Mouse (Mus musculus) cerebellum, postnatal 25 days (tissue): ENCODE results near the gene Mettl7a2.
"Not testable (repeated sequence)": the region's sequence is repeated elsewhere in the genome, so short reads cannot be mapped to it uniquely, and the experiment has no call there.

ENCODE experiments used
- DNase-seq, 2 experiments: peaks; one replicate each; pipeline ENCODE4 v3.0.0; 2021; ENCODE audit warnings: mixed read lengths in 2 of 2

Mettl7a2 gene

DNA sequence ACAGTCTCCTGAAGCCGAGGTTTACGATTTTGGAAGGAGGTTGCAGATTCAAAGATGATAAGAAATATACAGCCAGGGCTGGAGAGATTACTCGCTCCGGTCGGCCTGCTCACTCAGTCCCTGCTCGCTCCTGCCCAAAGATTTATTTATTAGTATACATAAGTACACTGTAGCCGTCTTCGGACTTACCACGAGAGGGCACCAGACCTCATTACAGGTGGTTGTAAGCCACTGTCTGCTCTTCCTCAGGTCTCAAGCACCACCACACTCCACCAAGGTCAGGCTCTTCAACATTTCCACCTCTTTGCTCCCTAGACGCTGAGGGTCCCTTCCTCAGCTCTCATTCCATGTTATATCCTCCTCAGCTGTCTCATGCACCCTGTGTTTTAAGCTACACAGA is 15.2 kb upstream of the Mettl7a2 start:
- peak; percentile 59 to 84 for DNase-seq

DNA sequence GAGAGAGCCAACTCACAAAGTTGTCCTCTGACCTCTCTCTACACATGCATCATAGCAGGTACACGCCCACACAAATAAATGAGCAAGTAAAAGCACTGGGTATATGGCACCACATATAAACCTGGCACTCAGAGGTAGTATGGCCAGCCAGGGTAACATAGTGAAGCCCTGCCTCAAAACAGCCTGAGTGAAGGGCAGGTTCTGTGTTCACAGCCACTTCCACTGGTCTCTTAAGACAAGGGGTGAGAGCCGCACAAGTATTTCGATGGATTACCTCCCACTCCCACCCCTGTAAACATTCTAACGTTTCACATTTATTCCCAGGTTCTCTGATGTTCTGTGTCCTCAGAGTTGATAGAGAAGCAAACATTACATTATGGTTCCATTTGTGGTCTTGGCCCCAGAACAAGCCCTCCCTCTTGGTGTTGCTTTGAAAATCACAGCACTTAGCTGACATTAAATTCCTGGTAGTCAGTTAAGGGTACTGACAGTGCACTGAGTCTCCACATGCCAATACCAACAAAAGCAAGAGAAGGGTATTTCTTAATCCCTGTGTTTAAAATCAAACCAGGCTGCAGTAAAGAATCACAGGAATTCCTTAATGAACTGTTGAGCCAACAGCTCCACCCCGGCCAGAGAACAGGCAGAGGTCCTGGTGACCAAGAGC is 11.6 kb upstream of the Mettl7a2 start:
- not testable (repeated sequence) for DNase-seq

DNA sequence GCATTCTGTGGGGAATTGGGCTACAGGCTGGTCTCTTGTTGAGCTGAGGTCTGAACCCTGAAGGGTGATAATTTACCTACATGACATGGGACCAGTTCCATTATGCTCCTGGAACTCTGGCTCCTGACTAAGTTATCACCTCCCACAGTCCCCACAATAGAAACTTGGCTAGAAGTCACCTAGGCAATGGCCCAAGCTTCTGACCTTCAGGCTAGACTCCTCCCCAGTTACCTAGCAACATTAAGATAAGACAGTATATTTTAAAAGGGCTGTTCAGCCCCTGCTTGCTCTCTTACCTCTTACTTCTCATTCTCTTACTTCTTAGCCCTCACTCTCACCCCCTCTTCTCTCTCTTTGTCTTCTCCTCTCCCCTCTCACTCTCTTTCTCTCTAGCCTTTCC is 7.5 kb upstream of the Mettl7a2 start:
- DNase-seq, result no peak

DNA sequence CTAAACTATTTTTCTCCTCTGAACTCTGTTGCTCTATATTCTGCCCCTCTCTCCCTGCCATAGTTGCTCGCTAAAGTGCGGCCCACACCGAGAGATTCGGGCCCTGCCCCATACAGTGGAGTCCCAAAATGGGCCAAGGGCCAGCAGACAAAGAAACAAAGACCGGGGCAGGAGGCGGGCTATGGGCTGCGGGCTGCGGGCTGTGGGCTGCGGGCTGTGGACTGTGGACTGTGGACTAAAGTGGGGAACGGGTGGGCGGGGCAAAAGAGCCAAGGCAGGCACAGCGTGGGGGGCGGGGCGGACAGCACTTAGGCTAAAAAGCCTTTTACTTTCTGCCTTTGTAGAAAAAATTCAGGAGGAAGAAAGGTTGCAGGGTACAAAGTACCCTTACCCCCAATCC is 6.2 kb upstream of the Mettl7a2 start:
- no peak for DNase-seq

DNA sequence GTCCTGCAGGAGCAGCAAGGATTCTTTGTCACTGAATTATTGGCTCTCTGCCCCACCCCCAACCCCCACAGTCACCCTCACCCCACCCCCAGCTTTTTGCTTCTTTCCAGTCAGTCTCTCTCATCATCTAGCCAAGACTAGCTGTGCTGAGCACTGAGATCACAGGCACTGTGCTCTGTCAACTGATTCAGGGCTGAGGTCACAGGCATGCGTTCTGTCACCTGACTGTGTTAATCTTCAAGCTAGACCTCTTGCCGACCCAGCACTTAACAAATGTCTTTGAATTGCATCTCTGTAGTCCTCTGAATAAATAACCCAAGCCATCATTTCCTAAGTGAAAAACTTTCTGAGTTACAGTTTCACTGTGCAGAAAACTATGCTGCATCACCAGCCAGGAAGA is 3.5 kb upstream of the Mettl7a2 start:
- DNase-seq, result no peak

DNA sequence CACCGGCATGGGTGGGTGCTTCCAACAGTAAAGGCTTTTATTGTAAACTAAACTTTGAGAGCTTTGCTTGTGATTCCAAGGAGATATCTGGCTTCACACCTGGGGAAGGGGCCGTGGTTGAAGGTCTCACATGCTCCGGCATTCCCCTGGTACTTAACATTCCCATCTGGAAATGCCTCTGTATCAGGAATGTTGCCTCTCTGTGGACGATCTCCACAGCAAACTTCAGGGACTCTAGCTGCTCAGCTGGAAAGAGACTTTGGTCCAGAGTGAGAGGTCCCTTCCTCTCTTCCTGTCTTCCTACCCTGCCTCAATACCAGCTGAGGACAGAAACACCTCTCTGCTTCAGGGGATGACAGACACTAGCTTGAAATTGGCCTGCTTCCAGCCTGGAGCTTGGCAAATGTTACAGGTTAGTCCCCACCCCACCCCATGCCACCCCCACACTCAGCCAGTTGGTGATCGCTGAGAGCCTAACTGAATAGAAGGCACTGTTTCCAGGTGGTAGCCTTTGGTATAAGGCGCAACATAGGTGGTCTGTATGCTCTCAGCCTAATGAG is 1.4 kb upstream of the Mettl7a2 start:
- no peak for DNase-seq

DNA sequence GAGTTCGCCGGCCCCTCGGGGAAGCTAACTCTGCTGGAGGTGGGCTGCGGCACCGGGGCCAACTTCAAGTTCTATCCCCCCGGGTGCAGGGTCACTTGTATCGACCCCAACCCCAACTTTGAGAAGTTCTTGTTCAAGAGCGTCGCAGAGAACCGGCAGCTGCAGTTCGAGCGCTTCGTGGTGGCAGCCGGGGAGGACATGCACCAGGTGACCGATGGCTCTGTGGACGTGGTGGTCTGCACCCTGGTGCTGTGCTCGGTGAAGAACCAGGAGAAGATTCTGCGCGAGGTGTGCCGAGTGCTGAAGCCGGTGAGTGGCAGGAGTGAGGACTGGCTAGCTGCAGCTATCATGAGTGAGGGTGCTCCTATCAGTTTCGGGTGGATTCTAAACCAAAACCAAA is 399 bp downstream of the Mettl7a2 start:
- DNase-seq, result not testable (repeated sequence)

DNA sequence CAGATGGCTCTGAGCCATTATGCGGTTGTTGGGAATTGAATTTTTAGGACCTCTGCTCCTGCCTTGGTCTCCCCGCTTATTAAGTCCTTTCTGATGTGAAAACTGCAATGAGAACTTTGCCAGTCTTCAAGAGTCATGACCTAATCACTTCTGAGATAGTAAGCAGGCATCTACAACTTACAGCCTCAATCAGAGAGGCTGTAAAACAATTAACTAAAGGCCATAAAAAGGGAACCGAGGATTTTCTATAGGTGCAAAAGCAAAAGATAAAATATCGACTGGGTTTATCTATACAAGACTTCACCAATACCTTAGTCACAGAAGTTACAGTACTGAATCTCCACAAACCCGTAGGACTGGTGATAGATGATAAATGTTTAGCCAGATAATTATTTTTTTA is 2.9 kb downstream of the Mettl7a2 start:
- DNase-seq, result no peak

DNA sequence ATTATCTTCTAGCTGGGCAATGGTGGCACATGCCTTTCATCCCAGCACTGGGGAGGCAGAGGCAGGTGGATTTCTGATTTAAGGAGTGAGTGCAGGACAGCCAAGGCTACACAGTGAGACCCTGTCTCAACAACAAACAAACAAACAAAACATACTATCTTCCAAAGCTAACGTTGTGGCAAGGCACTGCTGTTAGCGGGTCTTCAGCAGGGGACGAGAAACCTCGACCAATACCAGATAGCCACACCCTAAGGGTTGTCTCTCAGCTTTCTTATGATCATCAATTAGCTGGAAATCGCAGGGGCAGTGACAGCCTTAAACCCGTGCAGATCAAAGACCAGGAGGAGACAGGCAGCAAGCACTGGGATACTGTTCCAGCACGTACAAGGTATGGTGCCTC is 11.2 kb downstream of the Mettl7a2 start, which contains the start of gene Higd1c:
TSS of gene Higd1c (plus strand) at position 301 of the 400 bp plus-strand sequence.
- DNase-seq, result no peak

DNA sequence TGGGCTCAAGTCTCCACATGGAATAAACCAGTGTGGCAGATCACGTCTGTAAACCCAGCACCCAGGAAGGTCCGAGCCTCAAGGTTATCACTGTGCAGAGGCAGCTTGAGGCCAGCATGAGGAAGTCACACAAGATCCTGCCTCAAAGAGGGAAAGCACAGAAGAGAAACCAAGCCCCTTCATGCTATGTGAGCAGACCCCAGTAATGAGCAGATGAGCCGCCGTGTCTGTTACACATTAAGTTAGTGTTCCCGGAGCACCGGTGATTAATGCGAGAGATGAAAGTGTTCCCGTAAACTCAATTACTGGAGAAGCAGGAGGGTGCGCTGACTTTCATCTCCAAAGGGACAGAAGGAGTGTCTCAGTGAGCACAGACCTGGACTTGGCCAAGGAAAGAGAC is 13.0 kb downstream of the Mettl7a2 start:
- DNase-seq, result not testable (repeated sequence)

DNA sequence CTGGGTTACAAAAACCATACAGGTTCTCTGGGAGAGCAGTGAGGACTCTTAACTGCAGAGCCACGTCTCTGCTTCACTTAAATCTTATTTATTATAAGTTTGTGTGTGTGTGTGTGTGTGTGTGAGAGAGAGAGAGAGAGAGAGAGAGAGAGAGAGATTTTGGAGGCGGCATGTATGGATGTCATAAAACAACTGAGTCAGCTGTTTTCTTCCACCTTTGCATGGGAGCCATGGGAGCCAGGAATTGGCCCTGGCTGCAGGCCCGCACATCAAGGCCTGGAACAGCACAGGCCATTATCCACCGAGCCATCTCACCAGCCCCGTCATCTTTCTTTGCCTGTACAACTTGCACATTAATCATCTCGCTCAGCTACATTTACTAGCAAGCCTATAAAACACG is 14.1 kb downstream of the Mettl7a2 start:
- DNase-seq, result no peak

DNA sequence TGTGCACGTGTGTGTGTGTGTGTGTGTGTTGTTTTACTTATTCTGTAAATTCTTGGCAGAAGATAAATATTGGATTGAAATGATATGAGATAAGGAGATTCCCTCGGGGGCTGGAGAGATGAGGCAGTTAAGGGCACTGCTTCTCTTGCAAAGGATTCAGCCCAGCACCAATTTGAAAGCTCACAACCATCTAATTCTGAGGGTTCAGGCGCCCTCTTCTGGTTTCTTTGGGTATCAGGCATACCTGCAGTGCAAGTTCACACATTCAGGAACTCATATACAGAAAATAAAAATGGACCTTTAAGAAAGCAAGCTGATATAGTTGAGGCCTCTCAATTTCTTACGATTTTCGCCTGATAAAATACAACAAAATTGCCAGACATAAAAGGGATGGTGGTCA is 22.1 kb downstream of the Mettl7a2 start:
- DNase-seq, result peak; percentile 63 to 81

DNA sequence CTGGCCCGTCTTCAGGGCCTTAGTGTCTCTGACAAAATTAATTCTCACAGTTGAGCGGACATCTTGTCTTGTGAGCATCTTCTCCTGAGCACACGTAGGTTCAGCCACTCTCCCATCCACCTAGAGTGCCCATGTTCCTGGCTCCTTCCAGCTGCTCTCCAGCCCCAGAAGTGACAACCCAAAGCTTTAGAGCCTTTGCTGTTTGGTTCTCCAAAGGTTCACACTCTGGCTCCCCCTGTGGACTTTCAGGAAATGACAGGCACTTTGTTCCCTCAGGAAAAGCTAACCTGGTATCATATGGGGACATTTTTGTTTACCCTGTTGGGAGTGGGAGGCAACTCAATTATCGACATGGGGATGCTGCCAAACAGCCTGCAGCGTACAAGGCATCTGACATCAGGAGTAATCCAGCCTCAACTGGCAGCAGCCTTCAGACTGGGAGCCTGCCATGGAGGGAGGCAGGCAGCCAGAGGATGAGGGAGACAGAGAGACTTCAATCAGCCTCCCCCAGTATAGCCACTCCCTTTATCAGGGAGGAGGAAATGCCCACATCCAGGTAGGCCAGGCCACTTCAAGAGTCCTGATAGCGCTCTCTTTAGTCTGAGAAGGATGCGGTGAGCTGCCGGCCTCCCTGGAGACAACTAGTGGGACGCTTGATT is 25.0 kb downstream of the Mettl7a2 start:
- peak in 1 of 2 experiments; percentile 29 for DNase-seq

DNA sequence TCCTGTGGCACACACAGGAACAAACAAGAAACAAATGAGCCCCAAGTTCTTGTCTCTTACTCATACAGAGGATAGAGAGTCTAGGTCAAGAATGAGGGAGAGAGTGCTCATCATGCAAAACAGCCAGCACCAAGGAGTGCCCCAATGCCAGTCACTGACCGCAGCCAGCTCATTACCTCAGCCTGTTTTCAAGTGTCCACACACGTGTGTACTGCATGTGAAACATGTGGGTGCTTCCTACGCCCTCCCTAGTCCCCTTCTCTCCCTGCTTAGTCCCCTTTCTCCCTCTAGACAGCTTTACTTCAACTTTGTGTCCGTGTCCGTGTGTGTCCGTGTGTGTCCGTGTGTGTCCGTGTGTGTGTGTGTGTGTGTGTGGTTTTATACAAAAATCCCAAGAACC is 26.7 kb downstream of the Mettl7a2 start:
- no peak for DNase-seq

DNA sequence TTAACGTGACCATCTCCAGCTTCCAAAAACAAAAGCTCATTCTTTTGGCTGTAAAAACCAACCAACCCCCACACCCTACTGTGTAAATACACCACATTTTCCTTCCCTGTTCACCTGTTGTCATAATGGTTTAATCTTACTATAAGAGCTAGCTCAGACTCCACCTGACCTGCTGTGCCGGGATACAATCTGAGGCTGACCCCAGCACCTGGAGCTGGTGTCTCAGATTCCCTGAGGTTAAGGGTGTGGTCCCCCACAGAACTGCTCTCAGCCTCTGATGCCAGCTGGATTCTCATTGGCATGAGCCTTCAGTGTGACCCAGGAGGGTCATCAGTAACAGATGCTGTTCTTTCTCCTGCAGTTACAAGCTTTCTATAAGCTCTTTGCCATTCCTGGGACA is 27.1 kb downstream of the Mettl7a2 start:
- no peak for DNase-seq

DNA sequence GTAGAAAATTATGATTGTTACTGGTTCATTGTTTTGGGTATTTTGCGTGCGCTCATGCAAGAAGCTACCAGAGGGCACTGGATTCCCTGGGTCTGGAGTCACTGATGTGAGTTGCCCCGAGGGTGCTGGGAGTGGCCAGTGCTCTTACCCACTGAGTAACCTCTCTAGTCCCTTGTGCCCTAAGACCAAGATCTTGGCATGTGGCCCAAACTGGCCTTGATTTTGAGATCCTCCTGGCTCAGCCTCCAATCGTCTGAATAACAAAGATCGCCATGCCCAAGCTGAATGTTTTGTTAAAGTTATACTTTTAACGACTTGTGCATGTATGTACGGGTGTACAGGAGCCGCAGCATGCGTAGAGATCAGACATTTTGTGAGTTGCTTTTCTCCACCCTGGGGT is 32.7 kb downstream of the Mettl7a2 start:
- DNase-seq, result no peak

DNA sequence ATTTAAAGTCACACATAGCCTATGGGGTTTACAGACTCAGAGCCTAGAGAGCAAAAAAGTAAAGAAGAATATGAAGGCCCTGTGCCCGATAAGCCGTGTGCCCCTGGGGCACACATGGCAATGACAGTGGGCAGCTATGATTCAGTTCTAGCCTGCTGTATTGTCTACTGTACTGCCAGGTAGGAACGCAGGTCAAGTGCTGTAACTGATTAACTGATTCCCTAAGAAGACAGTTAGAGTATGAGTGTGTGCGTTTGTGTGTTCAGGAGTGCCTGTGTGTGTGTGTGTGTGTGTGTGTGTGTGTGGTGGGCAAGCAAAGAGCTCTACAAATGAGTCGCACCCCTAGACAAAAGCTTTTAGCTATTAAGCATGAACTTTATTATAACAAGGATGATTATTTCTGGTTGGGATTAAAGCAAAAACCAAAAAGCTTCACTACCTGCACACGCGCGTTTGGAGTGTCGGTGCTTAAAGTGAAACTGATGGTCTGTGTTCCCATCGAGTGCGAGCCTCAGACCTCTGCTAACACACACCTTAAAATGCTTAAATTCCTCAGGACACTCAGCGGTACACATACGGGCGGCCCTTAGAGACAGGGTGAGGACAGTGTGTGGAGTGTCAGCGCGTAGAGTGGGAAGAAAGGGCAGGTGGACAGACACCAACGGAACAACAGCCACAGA is 34.7 kb downstream of the Mettl7a2 start:
- DNase-seq, result no peak

DNA sequence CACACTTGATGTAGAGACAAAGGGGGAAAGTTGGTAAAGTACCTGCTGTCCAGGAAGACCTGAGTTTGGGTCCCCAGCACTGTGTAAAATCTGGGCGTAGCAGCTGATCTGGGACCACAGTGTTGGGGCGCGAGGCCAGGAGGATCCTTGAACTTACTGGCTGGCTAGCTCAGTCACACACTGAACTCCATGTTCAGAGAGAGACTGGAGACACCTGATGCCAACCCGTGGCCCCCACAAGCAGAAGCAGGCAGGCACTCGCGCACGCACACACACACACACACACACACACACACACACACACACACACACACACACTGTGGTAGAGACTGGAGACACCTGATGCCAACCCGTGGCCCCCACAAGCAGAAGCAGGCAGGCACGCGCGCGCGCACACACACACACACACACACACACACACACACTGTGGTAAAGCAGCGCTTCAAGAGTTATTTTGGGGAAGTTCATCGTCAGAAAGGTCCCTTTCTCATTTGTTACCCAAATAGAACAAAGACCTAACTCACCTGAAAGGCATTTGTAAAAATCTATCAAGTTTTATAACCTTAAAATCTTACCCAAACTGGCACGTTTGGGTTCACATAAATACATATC is 35.3 kb downstream of the Mettl7a2 start:
- DNase-seq, result no peak

DNA sequence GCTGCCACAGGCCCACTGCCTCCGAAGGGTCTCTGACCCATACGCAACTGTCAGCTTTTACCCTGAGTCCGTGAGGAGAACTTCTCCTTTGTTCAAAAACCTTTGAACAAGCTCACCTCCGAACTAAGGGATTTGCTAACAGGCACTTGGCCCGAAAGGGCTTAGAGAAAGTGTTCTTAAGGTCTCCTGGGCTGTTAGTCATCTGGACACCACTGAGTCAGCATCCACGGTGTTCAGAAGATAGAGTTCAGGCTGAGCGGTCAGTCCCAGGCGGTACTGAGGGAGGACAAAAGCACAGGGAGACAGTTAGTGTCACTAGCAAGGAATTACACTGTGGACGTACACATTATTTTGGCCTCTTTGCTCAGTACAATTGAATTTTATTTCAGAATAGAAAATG is 35.9 kb downstream of the Mettl7a2 start:
- no peak for DNase-seq

DNA sequence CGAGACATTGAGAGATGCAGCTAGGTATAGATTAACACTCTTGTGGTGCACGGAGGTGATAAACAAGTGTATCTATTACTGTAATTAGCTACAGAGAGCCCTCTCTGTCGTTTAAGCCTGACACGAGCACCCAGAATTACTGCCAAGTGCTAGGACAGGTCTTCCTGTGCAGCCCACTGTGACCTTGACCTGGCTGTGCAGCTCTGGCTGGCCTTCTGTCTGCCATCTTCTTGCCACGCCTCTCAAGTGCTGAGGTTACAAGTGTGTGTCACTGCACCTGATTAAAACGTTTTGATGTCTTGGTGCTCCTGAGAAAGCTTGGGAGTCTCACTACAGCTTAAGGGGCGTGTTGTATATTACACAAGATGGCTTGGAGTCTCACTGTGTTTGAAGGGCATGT is 38.1 kb downstream of the Mettl7a2 start:
- no peak for DNase-seq

DNA sequence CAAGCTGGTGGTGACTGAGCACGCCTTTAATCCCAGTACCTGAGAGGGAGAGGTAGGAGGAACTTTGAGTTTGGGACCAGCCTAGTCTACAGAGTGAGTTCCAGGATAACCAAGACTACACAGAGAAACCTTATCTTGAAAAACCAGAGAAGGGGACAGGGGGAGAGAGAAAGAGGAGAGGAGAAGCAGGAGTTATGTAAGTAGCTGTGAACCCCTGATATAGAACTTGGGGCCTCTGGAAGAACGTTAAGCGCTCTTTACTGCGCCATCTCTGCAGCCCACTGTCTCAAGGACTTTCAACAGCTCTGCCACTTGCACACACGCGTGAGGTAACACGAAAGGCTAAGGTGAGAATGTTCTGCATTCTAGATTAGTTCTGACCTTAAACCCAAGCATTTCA is 38.6 kb downstream of the Mettl7a2 start:
- DNase-seq, result no peak

DNA sequence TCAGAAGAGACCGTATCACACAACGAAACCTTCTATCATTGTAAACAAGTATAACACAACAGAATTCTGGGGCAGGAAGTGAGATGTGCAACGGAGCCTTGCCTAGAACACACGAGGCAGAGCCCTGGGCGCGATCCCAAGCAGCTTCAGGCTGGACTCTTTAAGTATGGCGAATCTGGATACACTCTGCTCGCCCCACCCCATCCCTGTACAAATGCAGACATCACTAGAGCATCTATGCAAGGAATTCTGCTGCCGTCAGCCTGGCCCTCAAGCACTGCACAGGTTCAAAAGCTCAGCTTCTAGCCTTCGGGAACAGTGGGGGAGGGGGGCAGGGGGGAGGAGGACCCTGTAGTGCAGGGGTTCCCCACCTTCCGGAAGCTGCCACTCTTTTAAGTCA is 40.0 kb downstream of the Mettl7a2 start:
- no peak for DNase-seq

DNA sequence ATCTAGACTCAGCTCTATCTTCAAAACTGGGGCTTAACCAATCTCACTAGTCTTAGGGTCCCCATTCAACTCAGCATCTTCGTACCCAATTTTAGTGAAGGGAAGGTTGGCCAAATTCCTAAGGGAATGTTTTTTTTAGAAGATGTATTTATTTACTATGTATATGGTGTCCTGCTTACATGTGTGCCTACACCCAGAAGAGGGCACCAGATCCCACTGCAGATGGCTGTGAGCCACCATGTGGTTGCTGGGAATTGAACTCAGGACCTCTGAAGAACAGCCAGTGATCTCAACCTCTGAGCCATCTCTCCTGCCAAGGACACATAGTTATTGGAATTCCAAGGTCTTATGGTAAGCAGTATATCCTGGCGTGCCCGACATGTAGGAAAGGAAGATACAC is 42.6 kb downstream of the Mettl7a2 start:
- no peak for DNase-seq
